Mouse (Mus musculus) forebrain, embryonic 16.5 days (tissue): Measurements from ENCODE around the gene Gm37240. TPM values are rescaled to one million over a fixed set of nuclear protein-coding genes. Genes with fewer than 3 reads are reported as not detected.

ENCODE experiments used
- ATAC-seq: fragments of 200-750 bp; cut with Nextera tagmentation; 2 replicates; pipeline ENCODE4 v1.8.0; 2017; ENCODE audit warnings: mild to moderate bottlenecking, moderate library complexity
- H3K27ac ChIP-seq: fragments of 300-500 bp; sonication (generic); 2 replicates; pipeline ENCODE4 v1.5.1; 2014; ENCODE audit warnings: low read length, control low read depth
- H3K27me3 ChIP-seq: fragments of 300-500 bp; sonication (generic); replicated peaks from 2 replicates; pipeline ENCODE4 v1.6.1; 2014; ENCODE audit warnings: low read length; ENCODE audit not compliant: control insufficient read depth, insufficient read depth
- H3K36me3 ChIP-seq: fragments of 300-500 bp; sonication (generic); 2 replicates; pipeline ENCODE4 v1.6.1; 2014; ENCODE audit not compliant: control insufficient read depth, insufficient read depth
- H3K4me1 ChIP-seq: fragments of 300-500 bp; sonication (generic); replicated peaks from 2 replicates; pipeline ENCODE4 v1.6.1; 2014; ENCODE audit warnings: low read length; ENCODE audit not compliant: control insufficient read depth, insufficient read depth
- H3K4me2 ChIP-seq: fragments of 300-500 bp; sonication (generic); 2 replicates; pipeline ENCODE4 v1.6.1; 2014; ENCODE audit warnings: mild to moderate bottlenecking, low read length, control low read depth
- H3K4me3 ChIP-seq: fragments of 300-500 bp; sonication (generic); replicated peaks from 2 replicates; pipeline ENCODE4 v1.5.1; 2014; ENCODE audit warnings: mild to moderate bottlenecking, low read length, control low read depth
- H3K9ac ChIP-seq: fragments of 300-500 bp; sonication (generic); replicated peaks from 2 replicates; pipeline ENCODE4 v1.6.1; 2014; ENCODE audit warnings: low read depth, low read length, control low read depth
- H3K9me3 ChIP-seq: fragments of 300-500 bp; sonication (generic); 2 replicates; pipeline ENCODE4 v1.6.1; 2016; ENCODE audit warnings: low read length; ENCODE audit not compliant: control insufficient read depth
- WGBS: fragments of 180-500 bp; shearing (Covaris S2); extraction: QIAGEN DNeasy Blood & Tissue Kit; methylation state at CpG from one replicate; pipeline ENCODE4 v1.1.7; 2014; 5-methylcytosine and 5-hydroxymethylcytosine counted together
- polyA plus RNA-seq: library from polyadenylated mRNA; unstranded; fragments of >200 nt; fragmentation: Nextera tagmentation; extraction: Ambion mirVana; gene quantifications from 2 replicates; pipeline ENCODE4 v1.2.1, GENCODE M21; 2015

The Gm37240 gene
- polyA plus RNA-seq, 1 experiment from 2014 or later, result 1.6 TPM

DNA sequence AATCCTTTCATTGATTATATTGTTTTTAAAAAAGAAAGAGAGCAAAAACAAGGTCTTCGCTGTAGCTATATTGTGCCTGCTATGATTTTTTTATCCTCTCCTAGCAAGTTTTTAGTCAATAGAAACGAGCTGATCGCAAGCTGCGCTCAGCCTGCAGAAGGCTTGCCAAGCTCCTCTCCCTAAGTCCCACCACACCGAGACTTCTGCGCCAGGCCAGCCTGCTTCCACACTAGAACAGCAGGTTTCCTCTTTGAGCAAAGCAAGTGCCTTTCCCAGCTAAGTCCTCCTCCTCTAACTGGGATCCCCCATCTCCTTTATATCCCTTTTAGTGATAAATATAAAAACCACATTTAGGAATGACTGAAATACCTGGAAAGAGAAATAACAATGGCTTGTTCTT is 578.1 kb downstream of the Gm37240 start:
- Histone ChIP-seq H3K36me3 (no peaks in the 10 kb centered on the region), H3K9ac (no peak overlapping the region), H3K9me3 (no peaks in the 10 kb centered on the region), H3K27me3 (no peaks in the 10 kb centered on the region), H3K4me2 (no peak overlapping the region), H3K27ac (no peak overlapping the region), H3K4me1 (0 out of 2 replicates have a peak, but pooled peaks cover 4% of the 10 kb centered on the region), H3K4me3 (no peak overlapping the region)
- 65% methylated on average over 6 of the region's 6 CpGs for WGBS
- ATAC-seq, result no peak

DNA sequence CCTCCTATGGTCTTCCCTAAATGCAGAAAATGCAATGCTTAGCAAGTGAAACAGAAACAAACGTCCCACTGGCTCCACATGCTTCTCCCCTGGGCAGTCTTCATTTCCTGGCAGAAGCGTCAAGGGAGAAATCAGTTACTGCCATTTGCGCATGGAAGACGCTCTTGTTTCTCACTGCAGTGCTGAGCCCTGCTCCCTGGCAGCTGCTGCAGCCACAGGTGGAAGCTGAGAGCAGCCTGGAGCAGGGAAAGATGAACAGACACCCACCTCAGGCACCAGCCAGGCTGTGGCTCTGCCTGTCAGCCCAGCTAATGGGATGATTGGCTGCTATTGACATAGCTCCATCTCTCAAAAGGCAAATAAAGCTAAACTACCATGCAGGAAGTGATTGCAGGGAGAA is 578.6 kb downstream of the Gm37240 start:
- ATAC-seq, result no peak
- no peaks in the 10 kb centered on the region for H3K27me3 ChIP-seq
- WGBS, result 75% methylated on average over 4 of the region's 4 CpGs
- no peaks in the 10 kb centered on the region for H3K9me3 ChIP-seq
- no peak overlapping the region for H3K27ac ChIP-seq
- no peak overlapping the region for H3K4me2 ChIP-seq
- H3K36me3 ChIP-seq, result no peaks in the 10 kb centered on the region
- no peak overlapping the region for H3K9ac ChIP-seq
- no peak overlapping the region for H3K4me3 ChIP-seq
- H3K4me1 ChIP-seq, result 0 out of 2 replicates have a peak, but pooled peaks cover 4% of the 10 kb centered on the region

- H3K27me3 ChIP-seq, result no peaks in the 10 kb centered on the region
- no peak overlapping the region for H3K9ac ChIP-seq
- no peaks in the 10 kb centered on the region for H3K9me3 ChIP-seq
- ATAC-seq, result no peak
- H3K36me3 ChIP-seq, result no peaks in the 10 kb centered on the region
- H3K27ac ChIP-seq, result no peak overlapping the region
- WGBS, result 65% methylated on average over 3 of the region's 3 CpGs
- peaks cover 7% of the 10 kb centered on the region; the same call in 1 of the 2 replicates for H3K4me1 ChIP-seq
- no peak overlapping the region for H3K4me2 ChIP-seq
- H3K4me3 ChIP-seq, result no peak overlapping the region
Observed at GRCm38 (mm10) chr3:85301851-85302250, 585.5 kb downstream of the Gm37240 start.

GRCm38 (mm10) chr3:85301336-85301735 is 586.0 kb downstream of the Gm37240 start:
- H3K27ac ChIP-seq, result no peak overlapping the region
- H3K4me2 ChIP-seq, result no peak overlapping the region
- 95% methylated on average over 2 of the region's 2 CpGs for WGBS

GRCm38 (mm10) chr3:85299649-85300550 is 587.4 kb downstream of the Gm37240 start:
- peaks cover 7% of the 10 kb centered on the region; the same call in 1 of the 2 replicates for H3K4me1 ChIP-seq
- H3K9ac ChIP-seq, result 0 out of 2 replicates have a peak overlapping the region, but pooled peaks have one; percentile 11
- peak overlapping the region; percentile 67 for H3K27ac ChIP-seq
- no peaks in the 10 kb centered on the region for H3K36me3 ChIP-seq
- ATAC-seq, result peak; percentile 97
- no peak overlapping the region for H3K4me2 ChIP-seq
- H3K9me3 ChIP-seq, result no peaks in the 10 kb centered on the region
- H3K4me3 ChIP-seq, result no peak overlapping the region
- H3K27me3 ChIP-seq, result no peaks in the 10 kb centered on the region
- 20% methylated on average over 18 of the region's 18 CpGs for WGBS

More at GRCm38 (mm10) chr3:85301336-85301735, 586.0 kb downstream of the Gm37240 start:
- no peak for ATAC-seq
- H3K4me3 ChIP-seq, result no peak overlapping the region
- no peaks in the 10 kb centered on the region for H3K27me3 ChIP-seq
- no peaks in the 10 kb centered on the region for H3K9me3 ChIP-seq
- H3K9ac ChIP-seq, result no peak overlapping the region
- H3K36me3 ChIP-seq, result no peaks in the 10 kb centered on the region
- peaks cover 7% of the 10 kb centered on the region; the same call in 1 of the 2 replicates for H3K4me1 ChIP-seq

DNA sequence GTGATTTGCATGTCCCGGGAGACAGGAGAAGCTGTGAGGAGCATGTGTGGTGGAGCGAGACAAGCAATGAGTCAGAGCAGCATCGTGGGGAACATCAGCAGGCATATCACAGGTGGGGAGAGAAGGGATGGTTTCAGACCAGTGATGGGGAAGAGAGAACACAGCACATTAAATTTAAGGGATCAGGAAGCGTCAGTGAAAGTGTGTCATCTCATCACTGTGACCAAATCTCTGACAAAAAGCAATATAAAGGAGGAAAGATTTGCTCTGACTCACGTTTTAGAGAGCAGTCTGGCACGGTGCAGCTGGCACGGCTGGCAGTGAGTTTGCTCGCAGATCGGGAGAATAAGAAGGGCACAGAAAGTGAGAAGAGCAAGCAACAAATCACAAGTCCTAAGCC is 592.1 kb downstream of the Gm37240 start:
- Histone ChIP-seq H3K27me3 (no peaks in the 10 kb centered on the region), H3K4me2 (no peak overlapping the region), H3K4me3 (no peak overlapping the region), H3K27ac (no peak overlapping the region), H3K9me3 (no peaks in the 10 kb centered on the region), H3K36me3 (no peaks in the 10 kb centered on the region), H3K9ac (no peak overlapping the region), H3K4me1 (peaks cover 7% of the 10 kb centered on the region; the same call in 1 of the 2 replicates)
- ATAC-seq, result no peak
- WGBS, result 87% methylated on average over 9 of the region's 9 CpGs

DNA sequence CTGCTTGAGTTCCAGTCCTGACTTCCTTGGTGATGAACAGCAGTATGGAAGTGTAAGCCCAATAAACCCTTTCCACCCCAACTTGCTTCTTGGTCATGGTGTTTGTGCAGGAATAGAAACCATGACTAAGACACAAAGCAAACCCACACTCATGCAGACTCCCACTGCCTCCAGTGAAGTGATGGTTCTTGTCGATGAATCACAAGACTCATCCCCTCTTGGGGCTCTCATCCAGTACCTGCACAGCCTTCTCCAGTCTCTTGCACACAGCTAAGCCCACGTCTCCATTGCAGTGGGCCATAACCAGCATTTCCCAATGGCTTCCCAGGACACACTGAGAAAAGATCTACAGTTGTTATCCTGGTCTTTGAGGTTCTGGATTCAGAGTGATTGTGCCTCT is 599.7 kb downstream of the Gm37240 start:
- Histone ChIP-seq H3K9ac (no peak overlapping the region), H3K4me1 (no peaks in the 10 kb centered on the region), H3K9me3 (no peaks in the 10 kb centered on the region), H3K27me3 (no peaks in the 10 kb centered on the region), H3K4me2 (no peak overlapping the region), H3K27ac (no peak overlapping the region), H3K36me3 (no peaks in the 10 kb centered on the region), H3K4me3 (no peak overlapping the region)
- ATAC-seq, result no peak
- 78% methylated on average over 2 of the region's 2 CpGs for WGBS

- no peak overlapping the region for H3K9ac ChIP-seq
- no peak overlapping the region for H3K4me3 ChIP-seq
- no peaks in the 10 kb centered on the region for H3K9me3 ChIP-seq
- 94% methylated on average over 2 of the region's 2 CpGs for WGBS
- no peak overlapping the region for H3K4me2 ChIP-seq
- H3K4me1 ChIP-seq, result no peaks in the 10 kb centered on the region
- H3K36me3 ChIP-seq, result no peaks in the 10 kb centered on the region
- no peak for ATAC-seq
- no peak overlapping the region for H3K27ac ChIP-seq
- H3K27me3 ChIP-seq, result no peaks in the 10 kb centered on the region
Observed at GRCm38 (mm10) chr3:85284483-85284882, 602.8 kb downstream of the Gm37240 start.

- Histone ChIP-seq H3K27me3 (no peaks in the 10 kb centered on the region), H3K4me3 (no peak overlapping the region), H3K4me1 (no peaks in the 10 kb centered on the region), H3K36me3 (no peaks in the 10 kb centered on the region), H3K4me2 (no peak overlapping the region), H3K27ac (no peak overlapping the region), H3K9me3 (no peaks in the 10 kb centered on the region), H3K9ac (no peak overlapping the region)
- ATAC-seq, result no peak
- 85% methylated on average over 5 of the region's 5 CpGs for WGBS
Observed at GRCm38 (mm10) chr3:85282816-85283215, 604.5 kb downstream of the Gm37240 start.
